Mouse (Mus musculus) layer of hippocampus, postnatal 25 days (tissue): ENCODE results near the gene Cep95. TPM values are rescaled to one million over a fixed set of nuclear protein-coding genes. Genes with fewer than 3 reads are reported as not detected.

ENCODE experiments used
- microRNA-seq, 2 experiments: library from miRNA; unstranded; fragments of <30 nt; microRNA quantifications; one replicate each; pipeline ENCODE4 v1.2.0; 2021
- total RNA-seq, 2 experiments: library from RNA; stranded (reverse); gene quantifications; 2 replicates each; pipeline ENCODE4 v1.2.3; 2021

The Cep95 gene
- total RNA-seq, 2 experiments from 2014 or later, result 11.3 to 15.8 TPM

Small RNAs within 50 kb of the gene (microRNA-seq; reads per million reads assigned to microRNA genes)
- gene Gm25994 (0 reads per million in 2 experiments), gene Mir3064 (19.3 to 23.2 reads per million in 2 experiments)

Other genes with a start within 250 kb of the Cep95 start
- 100 to 1,000 TPM; 129 to 144 TPM for gene Tex2, start 175.8 kb upstream of the Cep95 start, total RNA-seq
- gene Pecam1, start 38.6 kb upstream of the Cep95 start, total RNA-seq, result 10 to 100 TPM; 13.6 to 16.6 TPM
- not detected for gene Milr1, start 38.0 kb upstream of the Cep95 start, total RNA-seq
- gene Polg2, start 9.7 kb upstream of the Cep95 start, total RNA-seq, result 1 to 10 TPM; 4.0 to 4.1 TPM
- gene Ddx5, start 67 bp upstream of the Cep95 start, total RNA-seq, result 100 to 1,000 TPM; 711 to 757 TPM
- 10 to 100 TPM; 28.2 to 32.2 TPM for gene Smurf2, start 131.5 kb downstream of the Cep95 start, total RNA-seq
- 10 to 100 TPM; 22.0 to 26.8 TPM for gene Kpna2, start 210.3 kb downstream of the Cep95 start, total RNA-seq
- 1 to 10 TPM; 3.1 to 3.6 TPM for gene 1810010H24Rik, start 236.4 kb downstream of the Cep95 start, total RNA-seq